Mouse (Mus musculus): ENCODE data around the gene Tyrobp. TPM values are rescaled to one million over a fixed set of nuclear protein-coding genes. Genes with fewer than 3 reads are reported as not detected.

Gene Tyrobp
- polyA plus RNA-seq, 1 experiment: 83.0 TPM

GRCm38 (mm10) chr7:30422560-30422959, 9.0 kb downstream of the Tyrobp start:
- no peak for DNase-seq
- peak overlapping the region; percentile 37; the same call in 1 of the 2 replicates for H3K27ac ChIP-seq (ENCODE audit: insufficient read depth, low read depth, low read length)
- WGBS: 8% methylated on average over 9 of the region's 9 CpGs
- H3K4me1 ChIP-seq (ENCODE audit: control insufficient read depth, insufficient read depth, low read length): no peaks in the 10 kb centered on the region
- no peaks in the 10 kb centered on the region for H3K27me3 ChIP-seq (replicated peaks; ENCODE audit: control insufficient read depth, insufficient read depth, low read length)
- TF ChIP-seq CTCF (conservative IDR thresholded peaks at IDR 0.05; ENCODE audit: insufficient read depth, insufficient read length, low read depth, low read length): no peak
- TF ChIP-seq POLR2A (IDR thresholded peaks at IDR 0.05; ENCODE audit: low read depth, low read length): no peak
- H3K4me3 ChIP-seq (ENCODE audit: insufficient read depth, low read depth, low read length): peak overlapping the region; percentile 70
- no peaks in the 10 kb centered on the region for H3K36me3 ChIP-seq (ENCODE audit: control insufficient read depth, insufficient read depth, low read length)

GRCm38 (mm10) chr7:30423071-30423641, 9.6 kb downstream of the Tyrobp start:
- no peaks in the 10 kb centered on the region for H3K4me1 ChIP-seq (ENCODE audit: control insufficient read depth, insufficient read depth, low read length)
- H3K36me3 ChIP-seq (ENCODE audit: control insufficient read depth, insufficient read depth, low read length): no peaks in the 10 kb centered on the region
- H3K27ac ChIP-seq (ENCODE audit: insufficient read depth, low read depth, low read length): peak overlapping the region; percentile 37; the same call in 1 of the 2 replicates
- WGBS: 38% methylated on average over 23 of the region's 23 CpGs
- TF ChIP-seq POLR2A (IDR thresholded peaks at IDR 0.05; ENCODE audit: low read depth, low read length) (no peak), CTCF (conservative IDR thresholded peaks at IDR 0.05; ENCODE audit: insufficient read depth, insufficient read length, low read depth, low read length) (no peak)
- peak overlapping the region; percentile 70 for H3K4me3 ChIP-seq (ENCODE audit: insufficient read depth, low read depth, low read length)
- peak; percentile 26 for DNase-seq
- H3K27me3 ChIP-seq (replicated peaks; ENCODE audit: control insufficient read depth, insufficient read depth, low read length): no peaks in the 10 kb centered on the region

- Histone ChIP-seq H3K36me3 (ENCODE audit: control insufficient read depth, insufficient read depth, low read length) (no peaks in the 10 kb centered on the region), H3K27me3 (replicated peaks; ENCODE audit: control insufficient read depth, insufficient read depth, low read length) (no peaks in the 10 kb centered on the region), H3K27ac (ENCODE audit: insufficient read depth, low read depth, low read length) (no peak overlapping the region), H3K4me3 (ENCODE audit: insufficient read depth, low read depth, low read length) (no peak overlapping the region), H3K4me1 (ENCODE audit: control insufficient read depth, insufficient read depth, low read length) (no peaks in the 10 kb centered on the region)
- TF ChIP-seq POLR2A (IDR thresholded peaks at IDR 0.05; ENCODE audit: low read depth, low read length): no peak
- TF ChIP-seq CTCF (conservative IDR thresholded peaks at IDR 0.05; ENCODE audit: insufficient read depth, insufficient read length, low read depth, low read length): no peak
- DNase-seq: no peak
Observed at GRCm38 (mm10) chr7:30429327-30429726, 15.8 kb downstream of the Tyrobp start.

- H3K36me3 ChIP-seq (ENCODE audit: control insufficient read depth, insufficient read depth, low read length): no peaks in the 10 kb centered on the region
- 36% methylated on average over 2 of the region's 2 CpGs for WGBS
- H3K27ac ChIP-seq (ENCODE audit: insufficient read depth, low read depth, low read length): no peak overlapping the region
- TF ChIP-seq POLR2A (IDR thresholded peaks at IDR 0.05; ENCODE audit: low read depth, low read length) (no peak), CTCF (conservative IDR thresholded peaks at IDR 0.05; ENCODE audit: insufficient read depth, insufficient read length, low read depth, low read length) (no peak)
- DNase-seq: no peak
- no peaks in the 10 kb centered on the region for H3K27me3 ChIP-seq (replicated peaks; ENCODE audit: control insufficient read depth, insufficient read depth, low read length)
- H3K4me1 ChIP-seq (ENCODE audit: control insufficient read depth, insufficient read depth, low read length): no peaks in the 10 kb centered on the region
- H3K4me3 ChIP-seq (ENCODE audit: insufficient read depth, low read depth, low read length): no peak overlapping the region
Observed at GRCm38 (mm10) chr7:30430191-30430590, 16.6 kb downstream of the Tyrobp start.

GRCm38 (mm10) chr7:30431793-30432192, 18.2 kb downstream of the Tyrobp start:
- H3K4me3 ChIP-seq (ENCODE audit: insufficient read depth, low read depth, low read length): no peak overlapping the region
- no peaks in the 10 kb centered on the region for H3K36me3 ChIP-seq (ENCODE audit: control insufficient read depth, insufficient read depth, low read length)
- TF ChIP-seq CTCF (conservative IDR thresholded peaks at IDR 0.05; ENCODE audit: insufficient read depth, insufficient read length, low read depth, low read length) (peak; percentile 63), POLR2A (IDR thresholded peaks at IDR 0.05; ENCODE audit: low read depth, low read length) (no peak)
- H3K4me1 ChIP-seq (ENCODE audit: control insufficient read depth, insufficient read depth, low read length): no peaks in the 10 kb centered on the region
- H3K27ac ChIP-seq (ENCODE audit: insufficient read depth, low read depth, low read length): no peak overlapping the region
- peak; percentile 64 for DNase-seq
- H3K27me3 ChIP-seq (replicated peaks; ENCODE audit: control insufficient read depth, insufficient read depth, low read length): no peaks in the 10 kb centered on the region
- WGBS: 0% methylated on average over 3 of the region's 3 CpGs

- WGBS: under 1% methylated on average over 10 of the region's 10 CpGs
- no peak overlapping the region for H3K4me3 ChIP-seq (ENCODE audit: insufficient read depth, low read depth, low read length)
- no peaks in the 10 kb centered on the region for H3K27me3 ChIP-seq (replicated peaks; ENCODE audit: control insufficient read depth, insufficient read depth, low read length)
- no peaks in the 10 kb centered on the region for H3K4me1 ChIP-seq (ENCODE audit: control insufficient read depth, insufficient read depth, low read length)
- DNase-seq: peak; percentile 59
- no peaks in the 10 kb centered on the region for H3K36me3 ChIP-seq (ENCODE audit: control insufficient read depth, insufficient read depth, low read length)
- no peak for TF ChIP-seq CTCF (conservative IDR thresholded peaks at IDR 0.05; ENCODE audit: insufficient read depth, insufficient read length, low read depth, low read length)
- TF ChIP-seq POLR2A (IDR thresholded peaks at IDR 0.05; ENCODE audit: low read depth, low read length): no peak
- H3K27ac ChIP-seq (ENCODE audit: insufficient read depth, low read depth, low read length): no peak overlapping the region
Observed at GRCm38 (mm10) chr7:30434238-30434637, 20.7 kb downstream of the Tyrobp start.

- DNase-seq: no peak
- TF ChIP-seq CTCF (conservative IDR thresholded peaks at IDR 0.05; ENCODE audit: insufficient read depth, insufficient read length, low read depth, low read length) (no peak), POLR2A (IDR thresholded peaks at IDR 0.05; ENCODE audit: low read depth, low read length) (no peak)
- Histone ChIP-seq H3K27me3 (replicated peaks; ENCODE audit: control insufficient read depth, insufficient read depth, low read length) (no peaks in the 10 kb centered on the region), H3K27ac (ENCODE audit: insufficient read depth, low read depth, low read length) (no peak overlapping the region), H3K36me3 (ENCODE audit: control insufficient read depth, insufficient read depth, low read length) (no peaks in the 10 kb centered on the region), H3K4me1 (ENCODE audit: control insufficient read depth, insufficient read depth, low read length) (no peaks in the 10 kb centered on the region), H3K4me3 (ENCODE audit: insufficient read depth, low read depth, low read length) (no peak overlapping the region)
- 66% methylated on average over 10 of the region's 10 CpGs for WGBS
Observed at GRCm38 (mm10) chr7:30434701-30435100, 21.1 kb downstream of the Tyrobp start.
